Mouse (Mus musculus): Measurements from ENCODE around the gene Vasn. TPM values are rescaled to one million over a fixed set of nuclear protein-coding genes. Genes with fewer than 3 reads are reported as not detected.
A peak's percentile ranks its signal among the peaks of the same experiment; 100 is the strongest.
"Not testable (repeated sequence)": the region's sequence is repeated elsewhere in the genome, so short reads cannot be mapped to it uniquely, and the experiment has no call there.

Vasn gene
- polyA plus RNA-seq, 1 experiment from 2014 or later = 2.4 TPM

DNA sequence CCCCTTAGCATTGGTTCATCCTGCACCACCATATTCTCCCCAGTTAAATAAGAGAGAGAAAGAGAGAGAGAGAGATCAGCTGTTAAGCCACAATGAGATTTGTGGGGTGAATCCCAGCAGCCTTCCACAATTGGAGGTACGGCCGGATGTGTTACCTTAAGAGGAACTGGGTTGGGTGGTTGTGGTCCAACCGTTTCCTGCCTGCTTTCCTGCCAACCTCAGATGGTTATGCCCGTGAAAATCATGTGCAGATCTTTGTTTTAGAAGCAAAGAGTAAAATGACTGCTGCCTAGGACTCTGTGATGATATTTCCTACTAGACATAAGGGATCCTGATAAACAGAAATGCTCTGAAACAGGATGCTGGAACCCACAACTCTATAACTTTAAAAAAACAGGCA, 34.4 kb downstream of the Vasn start:
- peaks cover 43% of the 10 kb centered on the region for H3K4me1 ChIP-seq (replicated peaks)
- no peak overlapping the region for H3K9ac ChIP-seq
- H3K4me2 ChIP-seq = peak overlapping the region; percentile 11
- H3K4me3 ChIP-seq (replicated peaks) = no peak overlapping the region
- H3K27me3 ChIP-seq = no peaks in the 10 kb centered on the region
- ATAC-seq (ENCODE audit: insufficient read depth) = no peak
- 22% methylated on average over 4 of the region's 4 CpGs for WGBS (ENCODE audit: insufficient replicate concordance)
- no peaks in the 10 kb centered on the region for H3K9me3 ChIP-seq (replicated peaks)
- peaks cover 37% of the 10 kb centered on the region for H3K36me3 ChIP-seq (replicated peaks)
- H3K27ac ChIP-seq (replicated peaks) = no peak overlapping the region

- WGBS (ENCODE audit: insufficient replicate concordance) = 80% methylated on average over 5 of the region's 5 CpGs
Measured at GRCm38 (mm10) chr16:4676836-4677235, 37.1 kb downstream of the Vasn start.

GRCm38 (mm10) chr16:4678080-4678479, 38.3 kb downstream of the Vasn start:
- Histone ChIP-seq H3K27me3 (no peaks in the 10 kb centered on the region), H3K4me3 (replicated peaks) (peak overlapping the region; percentile 74), H3K4me1 (replicated peaks) (peaks cover 63% of the 10 kb centered on the region), H3K9ac (no peak overlapping the region), H3K4me2 (peak overlapping the region; percentile 98), H3K9me3 (replicated peaks) (no peaks in the 10 kb centered on the region), H3K36me3 (replicated peaks) (peaks cover 29% of the 10 kb centered on the region), H3K27ac (replicated peaks) (peak overlapping the region; percentile 59; the same call in 1 of the 2 replicates)
- 59% methylated on average over 5 of the region's 5 CpGs for WGBS (ENCODE audit: insufficient replicate concordance)
- ATAC-seq (ENCODE audit: insufficient read depth) = no peak

More at GRCm38 (mm10) chr16:4676836-4677235, 37.1 kb downstream of the Vasn start:
- Histone ChIP-seq H3K4me2 (no peak overlapping the region), H3K36me3 (replicated peaks) (peaks cover 29% of the 10 kb centered on the region), H3K4me1 (replicated peaks) (peaks cover 52% of the 10 kb centered on the region), H3K9me3 (replicated peaks) (no peaks in the 10 kb centered on the region), H3K4me3 (replicated peaks) (no peak overlapping the region), H3K27me3 (no peaks in the 10 kb centered on the region), H3K27ac (replicated peaks) (no peak overlapping the region), H3K9ac (no peak overlapping the region)
- no peak for ATAC-seq (ENCODE audit: insufficient read depth)

DNA sequence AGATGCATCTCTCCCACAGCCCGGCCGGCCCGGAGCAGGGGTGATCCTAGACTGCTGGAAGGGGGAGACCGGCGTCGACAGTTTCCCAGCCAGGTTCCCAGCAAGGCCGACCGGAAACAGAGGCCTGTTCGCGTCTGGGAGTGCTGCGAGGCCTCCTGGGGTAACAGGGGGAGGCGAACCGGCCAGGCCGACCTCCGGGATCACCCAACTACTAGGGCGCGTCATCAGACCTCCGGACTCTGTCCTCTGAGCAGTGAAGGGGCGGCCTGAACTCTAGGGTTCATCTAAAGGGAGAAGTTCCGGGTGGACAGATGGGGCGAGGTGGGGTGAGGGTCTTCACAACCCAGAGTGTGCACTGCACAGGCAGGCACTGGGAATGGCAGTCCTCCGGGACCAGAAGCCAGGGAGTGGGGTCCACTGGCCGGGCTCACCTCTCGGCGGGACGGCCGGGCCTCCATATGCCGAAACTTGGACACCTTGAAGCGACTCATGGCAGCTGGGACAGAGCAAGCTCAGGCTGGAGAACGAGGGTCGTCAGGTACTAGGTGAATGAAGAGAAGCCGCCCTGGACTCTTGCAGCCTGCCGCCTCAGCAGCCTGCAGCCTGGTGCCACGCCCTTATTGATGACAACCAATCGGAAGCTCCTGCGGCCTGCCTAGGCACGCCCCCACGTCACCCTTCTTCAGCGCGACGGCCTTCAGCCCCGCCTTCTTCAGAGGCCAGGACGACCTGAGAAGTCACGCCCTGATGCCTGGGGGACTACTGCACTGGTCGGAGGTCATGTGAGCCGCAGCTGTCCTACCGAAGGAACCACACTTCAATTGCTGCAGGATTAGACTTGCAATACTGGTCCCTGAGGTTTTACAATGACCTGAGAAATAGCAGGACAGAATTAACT, 39.6 kb downstream of the Vasn start, which contains the start of gene Coro7:
TSS of gene Coro7 (minus strand) at position 657 of the 898 bp plus-strand sequence.
- Histone ChIP-seq H3K27me3 (no peaks in the 10 kb centered on the region), H3K27ac (replicated peaks) (peak within 1 kb of the TSS; percentile 59), H3K4me2 (peak within 1 kb of the TSS; percentile 98), H3K4me1 (replicated peaks) (peaks cover 59% of the 10 kb centered on the region), H3K36me3 (replicated peaks) (peaks cover 25% of the 10 kb centered on the region), H3K9me3 (replicated peaks) (no peaks in the 10 kb centered on the region), H3K9ac (peak within 1 kb of the TSS; percentile 72), H3K4me3 (replicated peaks) (peak within 1 kb of the TSS; percentile 74)
- peak; percentile 80 for ATAC-seq (ENCODE audit: insufficient read depth)
- under 1% methylated on average over 47 of the region's 47 CpGs for WGBS (ENCODE audit: insufficient replicate concordance)

- ATAC-seq (ENCODE audit: insufficient read depth); H3K4me3 ChIP-seq (replicated peaks); H3K9ac ChIP-seq; H3K4me2 ChIP-seq; H3K9me3 ChIP-seq (replicated peaks); H3K27me3 ChIP-seq; H3K27ac ChIP-seq (replicated peaks): not testable (repeated sequence)
- Histone ChIP-seq H3K4me1 (replicated peaks) (peaks cover 63% of the 10 kb centered on the region), H3K36me3 (replicated peaks) (peaks cover 11% of the 10 kb centered on the region)
- WGBS (ENCODE audit: insufficient replicate concordance) = 66% methylated on average over 3 of the region's 3 CpGs
Measured at GRCm38 (mm10) chr16:4680922-4681455, 41.2 kb downstream of the Vasn start.

DNA sequence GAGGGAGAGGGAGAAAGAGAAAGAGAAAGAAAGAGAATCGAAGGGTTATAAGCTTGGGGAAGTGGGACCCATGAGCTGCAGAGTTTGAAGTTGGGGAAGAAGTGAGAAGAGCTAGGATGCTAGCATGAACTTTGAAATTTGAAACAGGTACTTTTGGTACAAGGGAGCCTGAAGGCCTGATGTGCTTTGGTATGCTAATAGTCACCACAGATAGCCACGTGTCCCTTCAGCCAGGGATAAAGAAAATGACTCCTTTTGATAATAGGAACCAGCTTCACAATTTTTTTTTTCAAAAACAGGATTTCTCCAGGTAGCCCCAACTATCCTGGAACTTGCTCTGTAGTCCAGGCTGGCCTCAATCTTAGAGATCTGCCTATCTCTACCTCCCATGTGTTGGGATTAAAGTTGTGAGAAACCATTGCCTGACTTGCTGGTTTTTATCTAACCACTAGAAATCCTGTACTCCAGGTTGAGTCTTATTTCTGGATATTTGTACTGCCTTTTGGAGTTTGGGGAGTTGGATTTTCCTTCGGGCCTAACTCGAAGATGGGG, 43.0 kb downstream of the Vasn start:
- 36% methylated on average over 4 of the region's 4 CpGs for WGBS (ENCODE audit: insufficient replicate concordance)
- peaks cover 11% of the 10 kb centered on the region for H3K36me3 ChIP-seq (replicated peaks)
- H3K9ac ChIP-seq = peak overlapping the region; percentile 85
- H3K27me3 ChIP-seq = no peaks in the 10 kb centered on the region
- no peak for ATAC-seq (ENCODE audit: insufficient read depth)
- H3K27ac ChIP-seq (replicated peaks) = peak overlapping the region; percentile 73
- H3K9me3 ChIP-seq (replicated peaks) = no peaks in the 10 kb centered on the region
- H3K4me3 ChIP-seq (replicated peaks) = peak overlapping the region; percentile 80
- peaks cover 65% of the 10 kb centered on the region for H3K4me1 ChIP-seq (replicated peaks)
- peak overlapping the region; percentile 87 for H3K4me2 ChIP-seq

GRCm38 (mm10) chr16:4683193-4683580, 43.4 kb downstream of the Vasn start:
- Histone ChIP-seq H3K9ac (peak overlapping the region; percentile 85), H3K9me3 (replicated peaks) (no peaks in the 10 kb centered on the region), H3K36me3 (replicated peaks) (peaks cover 16% of the 10 kb centered on the region), H3K4me3 (replicated peaks) (peak overlapping the region; percentile 80), H3K4me2 (peak overlapping the region; percentile 87), H3K27ac (replicated peaks) (peak overlapping the region; percentile 73), H3K27me3 (no peaks in the 10 kb centered on the region), H3K4me1 (replicated peaks) (peaks cover 61% of the 10 kb centered on the region)
- ATAC-seq (ENCODE audit: insufficient read depth) = peak; percentile 27
- 12% methylated on average over 9 of the region's 9 CpGs for WGBS (ENCODE audit: insufficient replicate concordance)

DNA sequence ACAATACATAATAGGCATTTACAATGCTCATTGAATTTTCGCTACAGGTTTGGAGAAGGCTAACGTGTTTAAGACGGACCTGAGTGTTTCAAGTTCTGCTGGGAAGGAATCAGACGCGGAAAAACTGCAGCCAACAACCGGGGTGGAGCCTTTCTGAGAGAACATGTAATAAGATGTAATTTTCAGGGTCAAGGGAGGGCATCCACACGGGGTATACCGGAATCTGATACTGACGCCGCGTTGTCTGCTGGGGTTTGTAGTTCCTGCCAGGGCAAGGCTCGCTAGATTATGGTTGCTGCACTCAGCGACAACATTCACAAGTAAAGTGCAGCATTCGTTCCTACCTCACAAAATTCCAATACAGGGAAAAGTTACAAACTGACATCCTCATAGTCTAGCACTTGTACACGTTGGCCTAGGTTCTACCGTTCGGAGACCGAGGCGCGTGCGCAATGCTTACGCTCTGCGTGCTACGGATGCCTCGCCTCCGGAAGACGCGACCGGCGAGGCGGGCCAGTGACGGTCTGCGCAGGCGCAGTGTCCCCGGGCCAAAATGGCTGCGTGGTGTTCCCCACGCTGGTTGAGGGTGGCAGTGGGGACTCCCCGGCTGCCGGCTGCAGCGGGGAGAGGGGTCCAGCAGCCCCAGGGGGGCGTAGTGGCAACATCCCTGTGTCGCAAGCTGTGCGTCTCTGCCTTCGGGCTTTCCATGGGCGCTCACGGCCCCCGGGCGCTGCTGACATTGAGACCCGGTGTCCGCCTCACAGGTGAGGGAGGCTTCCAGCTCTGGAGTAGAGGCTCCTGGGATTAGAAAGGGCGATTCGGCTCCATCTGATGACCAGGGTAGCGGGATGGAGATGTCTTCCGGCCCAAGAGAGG, 44.1 kb downstream of the Vasn start:
- Histone ChIP-seq H3K36me3 (replicated peaks) (peaks cover 21% of the 10 kb centered on the region), H3K27ac (replicated peaks) (peak overlapping the region; percentile 73), H3K4me1 (replicated peaks) (peaks cover 54% of the 10 kb centered on the region), H3K4me3 (replicated peaks) (peak overlapping the region; percentile 80), H3K4me2 (peak overlapping the region; percentile 87), H3K9me3 (replicated peaks) (no peaks in the 10 kb centered on the region), H3K9ac (peak overlapping the region; percentile 85), H3K27me3 (no peaks in the 10 kb centered on the region)
- ATAC-seq (ENCODE audit: insufficient read depth) = peak; percentile 79
- WGBS (ENCODE audit: insufficient replicate concordance) = under 1% methylated on average over 54 of the region's 54 CpGs

GRCm38 (mm10) chr16:4684457-4684791, 44.7 kb downstream of the Vasn start:
- Histone ChIP-seq H3K4me1 (replicated peaks) (peaks cover 48% of the 10 kb centered on the region), H3K4me2 (peak overlapping the region; percentile 87), H3K36me3 (replicated peaks) (peaks cover 27% of the 10 kb centered on the region), H3K27me3 (no peaks in the 10 kb centered on the region), H3K27ac (replicated peaks) (peak overlapping the region; percentile 73), H3K4me3 (replicated peaks) (peak overlapping the region; percentile 80), H3K9ac (peak overlapping the region; percentile 85), H3K9me3 (replicated peaks) (no peaks in the 10 kb centered on the region)
- peak; percentile 2; the same call in 1 of the 2 replicates for ATAC-seq (ENCODE audit: insufficient read depth)
- under 1% methylated on average over 9 of the region's 9 CpGs for WGBS (ENCODE audit: insufficient replicate concordance)

DNA sequence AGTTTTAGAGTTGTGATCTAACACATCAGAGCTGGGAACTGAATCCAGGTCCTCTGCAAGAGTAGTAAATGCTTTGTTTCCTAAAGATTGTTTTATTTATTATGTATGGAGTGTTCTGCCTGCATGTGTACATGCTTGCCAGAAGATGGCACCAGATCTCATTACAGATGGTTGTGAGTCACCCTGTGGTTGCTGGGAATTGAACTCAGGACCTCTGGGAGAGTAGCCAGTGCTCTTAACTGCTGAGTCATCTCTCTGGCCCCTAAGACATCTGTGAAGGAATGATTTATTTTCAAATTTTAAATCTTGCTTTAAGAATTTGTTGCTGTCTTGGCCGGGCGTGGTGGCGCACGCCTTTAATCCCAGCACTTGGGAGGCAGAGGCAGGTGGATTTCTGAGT, 49.6 kb downstream of the Vasn start:
- not testable (repeated sequence) for H3K27me3 ChIP-seq; H3K9me3 ChIP-seq (replicated peaks); H3K27ac ChIP-seq (replicated peaks); ATAC-seq (ENCODE audit: insufficient read depth); H3K9ac ChIP-seq; H3K4me3 ChIP-seq (replicated peaks); H3K4me2 ChIP-seq
- 90% methylated on average over 4 of the region's 4 CpGs for WGBS (ENCODE audit: insufficient replicate concordance)
- H3K4me1 ChIP-seq (replicated peaks) = peaks cover 20% of the 10 kb centered on the region
- peaks cover 73% of the 10 kb centered on the region for H3K36me3 ChIP-seq (replicated peaks)

Data from liver, embryonic 15.5 days (tissue).